Mouse (Mus musculus) hindbrain, postnatal 0 days (tissue): ENCODE measurements around the gene Tnpo3. TPM values are rescaled to one million over a fixed set of nuclear protein-coding genes. Genes with fewer than 3 reads are reported as not detected.

Experiments used
- ATAC-seq: fragments of 200-750 bp; cut with Nextera tagmentation; 2 replicates; pipeline ENCODE4 v1.8.0; 2017; ENCODE audit warnings: mild to moderate bottlenecking, moderate TSS enrichment, moderate library complexity
- DNase-seq: peaks from one replicate; pipeline ENCODE4 v3.0.0-alpha.2; 2015; ENCODE audit warnings: low spot score
- H3K27ac ChIP-seq: fragments of 300-500 bp; sonication (generic); 2 replicates; pipeline ENCODE4 v1.5.1; 2014; ENCODE audit warnings: mild to moderate bottlenecking
- H3K27me3 ChIP-seq: fragments of 300-500 bp; sonication (generic); 2 replicates; pipeline ENCODE4 v1.6.1; 2014; ENCODE audit warnings: low read length, mixed read lengths; ENCODE audit not compliant: insufficient read depth
- H3K36me3 ChIP-seq: fragments of 300-500 bp; sonication (generic); 2 replicates; pipeline ENCODE4 v1.6.1; 2014; ENCODE audit warnings: low read length, mixed read lengths; ENCODE audit not compliant: insufficient read depth
- H3K4me1 ChIP-seq: fragments of 300-500 bp; sonication (generic); 2 replicates; pipeline ENCODE4 v1.6.1; 2014; ENCODE audit warnings: antibody characterized with exemption, low read length, mixed read lengths; ENCODE audit not compliant: insufficient read depth
- H3K4me2 ChIP-seq: fragments of 300-500 bp; sonication (generic); 2 replicates; pipeline ENCODE4 v1.6.1; 2014; ENCODE audit warnings: low read depth, mild to moderate bottlenecking, low read length, moderate library complexity, mixed read lengths
- H3K4me3 ChIP-seq: fragments of 300-500 bp; sonication (generic); 2 replicates; pipeline ENCODE4 v1.5.1; 2014; ENCODE audit warnings: low read length
- H3K9ac ChIP-seq: fragments of 300-500 bp; sonication (generic); replicated peaks from 2 replicates; pipeline ENCODE4 v1.6.1; 2014; ENCODE audit warnings: mild to moderate bottlenecking, low read length, moderate library complexity, mixed read lengths
- H3K9me3 ChIP-seq: fragments of 300-500 bp; sonication (generic); 2 replicates; pipeline ENCODE4 v1.6.1; 2016; ENCODE audit warnings: low read length, mixed read lengths
- CTCF ChIP-seq: IDR thresholded peaks from 2 replicates; pipeline ENCODE4 v1.5.1; 2016; ENCODE audit warnings: antibody characterized with exemption, control low read depth, low read depth
- WGBS: fragments of 180-500 bp; shearing (Covaris S2); extraction: QIAGEN DNeasy Blood & Tissue Kit; methylation state at CpG from one replicate; pipeline ENCODE4 v1.1.7; 2014; 5-methylcytosine and 5-hydroxymethylcytosine counted together
- polyA plus RNA-seq: library from polyadenylated mRNA; unstranded; fragments of >200 nt; fragmentation: Nextera tagmentation; extraction: Ambion mirVana; gene quantifications from 2 replicates; pipeline ENCODE4 v1.2.1, GENCODE M21; 2015
- total RNA-seq: library from RNA; depleted of rRNA; stranded (reverse); fragments of >200 nt; gene quantifications from 2 replicates; pipeline ENCODE4 v1.2.3, GENCODE M21; 2014; rRNA removed

Tnpo3 gene
- total and polyA plus RNA-seq, 2 experiments from 2014 or later, result 57.3 to 79.2 TPM

DNA sequence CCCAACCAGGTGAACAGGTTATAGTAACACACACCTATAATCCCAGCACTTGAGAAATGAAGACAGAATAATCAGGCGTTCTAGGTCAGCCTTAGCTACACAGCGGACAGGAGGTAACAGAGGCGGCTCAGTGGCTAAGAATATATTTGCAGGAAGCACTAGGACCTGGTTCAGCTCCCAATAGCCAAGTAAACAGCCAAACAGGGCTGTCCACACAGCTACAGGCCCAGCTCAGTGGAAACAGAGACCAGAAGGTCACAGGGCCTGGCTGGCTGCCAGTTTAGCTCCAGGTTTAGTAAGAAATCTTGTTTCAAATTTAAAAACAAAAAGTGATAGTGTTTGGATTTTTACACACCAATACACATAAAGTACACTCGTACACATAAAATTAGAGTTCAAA lies 115.6 kb downstream of the Tnpo3 start:
- peaks cover 14% of the 10 kb centered on the region; the same call in 1 of the 2 replicates for H3K27me3 ChIP-seq
- TF ChIP-seq CTCF, result no peak

More for the DNA sequence above, 115.6 kb downstream of the Tnpo3 start:
- Histone ChIP-seq H3K9ac (no peak overlapping the region), H3K27ac (no peak overlapping the region), H3K4me1 (no peaks in the 10 kb centered on the region), H3K9me3 (no peaks in the 10 kb centered on the region), H3K4me3 (no peak overlapping the region), H3K36me3 (no peaks in the 10 kb centered on the region), H3K4me2 (no peak overlapping the region)
- ATAC-seq (no peak), DNase-seq (no peak)
- WGBS, result 87% methylated on average over 4 of the region's 4 CpGs

Other genes starting within 250 kb of the Tnpo3 start
- gene Opn1sw, start 221.4 kb downstream of the Tnpo3 start, total RNA-seq, result 2.2 TPM in 1 of 2 replicates, not detected in the other
- gene Opn1sw, start 221.4 kb downstream of the Tnpo3 start, polyA plus RNA-seq, result 0.44 and 0.63 TPM in 2 replicates
- gene Ccdc136, start 213.6 kb downstream of the Tnpo3 start, total RNA-seq, result 58.1 and 79.4 TPM in 2 replicates
- 56.4 and 62.0 TPM in 2 replicates for gene Ccdc136, start 213.6 kb downstream of the Tnpo3 start, polyA plus RNA-seq
- 17.6 and 19.4 TPM in 2 replicates for gene Flnc, start 176.6 kb downstream of the Tnpo3 start, total RNA-seq
- 1.8 TPM in 2 replicates for gene Flnc, start 176.6 kb downstream of the Tnpo3 start, polyA plus RNA-seq
- 229 and 240 TPM in 2 replicates for gene Atp6v1f, start 142.2 kb downstream of the Tnpo3 start, total RNA-seq
- gene Atp6v1f, start 142.2 kb downstream of the Tnpo3 start, polyA plus RNA-seq, result 371 and 385 TPM in 2 replicates
- gene Atp6v1fnb, start 138.4 kb downstream of the Tnpo3 start, total RNA-seq, result 0.47 TPM in 1 of 2 replicates, not detected in the other
- gene Atp6v1fnb, start 138.4 kb downstream of the Tnpo3 start, polyA plus RNA-seq, result 0.59 TPM in 1 of 2 replicates, not detected in the other
- 13.1 and 27.5 TPM in 2 replicates for gene Kcp, start 101.9 kb downstream of the Tnpo3 start, total RNA-seq
- gene Kcp, start 101.9 kb downstream of the Tnpo3 start, polyA plus RNA-seq, result 7.6 and 7.7 TPM in 2 replicates
- 2.4 and 3.9 TPM in 2 replicates for gene Irf5, start 83.3 kb downstream of the Tnpo3 start, total RNA-seq
- gene Irf5, start 83.3 kb downstream of the Tnpo3 start, polyA plus RNA-seq, result 1.8 and 2.1 TPM in 2 replicates
- gene Tspan33, start 84.3 kb upstream of the Tnpo3 start, total RNA-seq, result 23.9 and 26.0 TPM in 2 replicates
- gene Tspan33, start 84.3 kb upstream of the Tnpo3 start, polyA plus RNA-seq, result 15.4 and 15.5 TPM in 2 replicates
- 74.3 and 78.0 TPM in 2 replicates for gene Smo, start 125.6 kb upstream of the Tnpo3 start, total RNA-seq
- 11.8 and 12.8 TPM in 2 replicates for gene Smo, start 125.6 kb upstream of the Tnpo3 start, polyA plus RNA-seq
- gene Ahcyl2, start 158.1 kb upstream of the Tnpo3 start, total RNA-seq, result 56.8 and 57.5 TPM in 2 replicates
- gene Ahcyl2, start 158.1 kb upstream of the Tnpo3 start, polyA plus RNA-seq, result 19.6 and 23.1 TPM in 2 replicates